Mouse (Mus musculus) heart, embryonic 13.5 days (tissue): ENCODE measurements around the gene Tmem37. TPM values are rescaled to one million over a fixed set of nuclear protein-coding genes. Genes with fewer than 3 reads are reported as not detected.
"Not testable (repeated sequence)": the region's sequence is repeated elsewhere in the genome, so short reads cannot be mapped to it uniquely, and the experiment has no call there.

Source experiments
- ATAC-seq: fragments of 200-750 bp; cut with Nextera tagmentation; 2 replicates; pipeline ENCODE4 v1.8.0; 2017; ENCODE audit warnings: moderate TSS enrichment; ENCODE audit not compliant: insufficient number of reproducible peaks, low FRiP score, low TSS enrichment; ENCODE audit errors: extremely low read depth
- H3K27ac ChIP-seq: fragments of 300-500 bp; sonication (generic); replicated peaks from 2 replicates; pipeline ENCODE4 v1.5.1; 2015; ENCODE audit warnings: moderate library complexity, mild to moderate bottlenecking, inconsistent platforms
- H3K27me3 ChIP-seq: fragments of 300-500 bp; sonication (generic); replicated peaks from 2 replicates; pipeline ENCODE4 v1.6.1; 2015; ENCODE audit warnings: mild to moderate bottlenecking, inconsistent platforms
- H3K36me3 ChIP-seq: fragments of 300-500 bp; sonication (generic); 2 replicates; pipeline ENCODE4 v1.6.1; 2015; ENCODE audit warnings: mild to moderate bottlenecking, inconsistent platforms
- H3K4me1 ChIP-seq: fragments of 300-500 bp; sonication (generic); 2 replicates; pipeline ENCODE4 v1.6.1; 2015; ENCODE audit warnings: inconsistent platforms
- H3K4me2 ChIP-seq: fragments of 300-500 bp; sonication (generic); 2 replicates; pipeline ENCODE4 v1.6.1; 2015; ENCODE audit warnings: inconsistent platforms, mild to moderate bottlenecking, moderate library complexity
- H3K4me3 ChIP-seq: fragments of 300-500 bp; sonication (generic); 2 replicates; pipeline ENCODE4 v1.5.1; 2015; ENCODE audit warnings: moderate library complexity, mild to moderate bottlenecking, inconsistent platforms
- H3K9ac ChIP-seq: fragments of 300-500 bp; sonication (generic); 2 replicates; pipeline ENCODE4 v1.6.1; 2015; ENCODE audit warnings: inconsistent platforms, mild to moderate bottlenecking, moderate library complexity
- H3K9me3 ChIP-seq: fragments of 300-500 bp; sonication (generic); 2 replicates; pipeline ENCODE4 v1.6.1; 2016; ENCODE audit warnings: inconsistent platforms
- WGBS: fragments of 180-500 bp; shearing (Covaris S2); methylation state at CpG from one replicate; pipeline ENCODE4 v1.1.7; 2015; ENCODE audit warnings: mixed read lengths; 5-methylcytosine and 5-hydroxymethylcytosine counted together
- polyA plus RNA-seq: library from polyadenylated mRNA; unstranded; fragments of >200 nt; fragmentation: Nextera tagmentation; extraction: Ambion mirVana; gene quantifications from 2 replicates; pipeline ENCODE4 v1.2.1, GENCODE M21; 2015

The Tmem37 gene
- polyA plus RNA-seq, 1 experiment from 2014 or later = 14.7 TPM

- Histone ChIP-seq H3K36me3 (peaks cover 59% of the 10 kb centered on the region), H3K4me1 (peaks cover 22% of the 10 kb centered on the region), H3K9me3 (peaks cover 7% of the 10 kb centered on the region), H3K9ac (no peak overlapping the region), H3K4me2 (no peak overlapping the region), H3K27ac (no peak overlapping the region), H3K4me3 (no peak overlapping the region), H3K27me3 (no peaks in the 10 kb centered on the region)
- WGBS = 72% methylated on average over 12 of the region's 12 CpGs
- ATAC-seq = no peak
Measured at GRCm38 (mm10) chr1:120112251-120113187, 38.6 kb upstream of the Tmem37 start.

GRCm38 (mm10) chr1:120111766-120112165 is 37.9 kb upstream of the Tmem37 start:
- Histone ChIP-seq H3K4me2 (no peak overlapping the region), H3K9me3 (peaks cover 7% of the 10 kb centered on the region), H3K36me3 (peaks cover 53% of the 10 kb centered on the region), H3K4me1 (peaks cover 15% of the 10 kb centered on the region), H3K9ac (no peak overlapping the region), H3K27ac (no peak overlapping the region), H3K27me3 (no peaks in the 10 kb centered on the region), H3K4me3 (no peak overlapping the region)
- ATAC-seq = no peak
- 83% methylated on average over 8 of the region's 8 CpGs for WGBS

GRCm38 (mm10) chr1:120109741-120110432 is 36.0 kb upstream of the Tmem37 start:
- Histone ChIP-seq H3K4me1 (no peaks in the 10 kb centered on the region), H3K27me3 (no peaks in the 10 kb centered on the region), H3K36me3 (peaks cover 36% of the 10 kb centered on the region), H3K4me2 (no peak overlapping the region), H3K9me3 (peaks cover 7% of the 10 kb centered on the region), H3K27ac (no peak overlapping the region), H3K4me3 (no peak overlapping the region), H3K9ac (no peak overlapping the region)
- no peak for ATAC-seq
- WGBS = 84% methylated on average over 19 of the region's 19 CpGs

- Histone ChIP-seq H3K27me3 (no peaks in the 10 kb centered on the region), H3K4me2 (no peak overlapping the region), H3K9me3 (no peaks in the 10 kb centered on the region), H3K27ac (no peak overlapping the region), H3K36me3 (no peaks in the 10 kb centered on the region), H3K9ac (no peak overlapping the region), H3K4me3 (no peak overlapping the region), H3K4me1 (no peaks in the 10 kb centered on the region)
- ATAC-seq = no peak
- 58% methylated on average over 5 of the region's 5 CpGs for WGBS
Measured at GRCm38 (mm10) chr1:120105556-120105959, 31.7 kb upstream of the Tmem37 start.

- no peak for ATAC-seq
Measured at GRCm38 (mm10) chr1:120101227-120101609, 27.3 kb upstream of the Tmem37 start.

GRCm38 (mm10) chr1:120100456-120101226 is 26.8 kb upstream of the Tmem37 start:
- no peak overlapping the region for H3K27ac ChIP-seq

More at GRCm38 (mm10) chr1:120101227-120101609, 27.3 kb upstream of the Tmem37 start:
- H3K9ac ChIP-seq = no peak overlapping the region
- H3K4me1 ChIP-seq = no peaks in the 10 kb centered on the region
- H3K4me2 ChIP-seq = no peak overlapping the region
- H3K4me3 ChIP-seq = no peak overlapping the region
- 74% methylated on average over 3 of the region's 3 CpGs for WGBS
- no peak overlapping the region for H3K27ac ChIP-seq
- no peaks in the 10 kb centered on the region for H3K36me3 ChIP-seq
- H3K27me3 ChIP-seq = no peaks in the 10 kb centered on the region
- H3K9me3 ChIP-seq = no peaks in the 10 kb centered on the region

GRCm38 (mm10) chr1:120099483-120099882 is 25.6 kb upstream of the Tmem37 start:
- 66% methylated on average over 6 of the region's 6 CpGs for WGBS
- no peak overlapping the region for H3K9ac ChIP-seq
- H3K9me3 ChIP-seq = no peaks in the 10 kb centered on the region
- no peaks in the 10 kb centered on the region for H3K27me3 ChIP-seq
- H3K27ac ChIP-seq = no peak overlapping the region
- H3K4me1 ChIP-seq = peaks cover 3% of the 10 kb centered on the region; the same call in 1 of the 2 replicates
- H3K4me2 ChIP-seq = no peak overlapping the region
- no peak overlapping the region for H3K4me3 ChIP-seq
- no peaks in the 10 kb centered on the region for H3K36me3 ChIP-seq
- no peak for ATAC-seq

More at GRCm38 (mm10) chr1:120100456-120101226, 26.8 kb upstream of the Tmem37 start:
- H3K4me2 ChIP-seq = no peak overlapping the region
- H3K27me3 ChIP-seq = no peaks in the 10 kb centered on the region
- H3K9ac ChIP-seq = no peak overlapping the region
- whole genome bisulfite sequencing = 77% methylated on average over 8 of the region's 8 CpGs
- H3K4me1 ChIP-seq = no peaks in the 10 kb centered on the region
- no peak for ATAC-seq
- H3K9me3 ChIP-seq = no peaks in the 10 kb centered on the region
- H3K4me3 ChIP-seq = no peak overlapping the region
- no peaks in the 10 kb centered on the region for H3K36me3 ChIP-seq

GRCm38 (mm10) chr1:120098327-120098726 is 24.5 kb upstream of the Tmem37 start:
- peaks cover 3% of the 10 kb centered on the region; the same call in 1 of the 2 replicates for H3K4me1 ChIP-seq
- WGBS = 11% methylated on average over 7 of the region's 7 CpGs
- no peak overlapping the region for H3K4me3 ChIP-seq
- no peaks in the 10 kb centered on the region for H3K36me3 ChIP-seq
- H3K9me3 ChIP-seq = no peaks in the 10 kb centered on the region
- ATAC-seq = no peak
- H3K9ac ChIP-seq = no peak overlapping the region
- no peak overlapping the region for H3K27ac ChIP-seq
- no peak overlapping the region for H3K4me2 ChIP-seq
- H3K27me3 ChIP-seq = no peaks in the 10 kb centered on the region

- Histone ChIP-seq H3K27me3 (no peaks in the 10 kb centered on the region), H3K36me3 (no peaks in the 10 kb centered on the region), H3K4me3 (no peak overlapping the region), H3K4me2 (no peak overlapping the region), H3K27ac (no peak overlapping the region), H3K9me3 (no peaks in the 10 kb centered on the region), H3K4me1 (peaks cover 6% of the 10 kb centered on the region; the same call in 1 of the 2 replicates), H3K9ac (no peak overlapping the region)
- 37% methylated on average over 3 of the region's 3 CpGs for WGBS
- no peak for ATAC-seq
Measured at GRCm38 (mm10) chr1:120094920-120095319, 21.0 kb upstream of the Tmem37 start.

- not testable (repeated sequence) for H3K9ac ChIP-seq, H3K9me3 ChIP-seq, H3K4me3 ChIP-seq, H3K27me3 ChIP-seq, H3K27ac ChIP-seq, H3K4me1 ChIP-seq, ATAC-seq, H3K36me3 ChIP-seq, H3K4me2 ChIP-seq
- WGBS = 53% methylated on average over 11 of the region's 14 CpGs
Measured at GRCm38 (mm10) chr1:120093482-120094134, 19.7 kb upstream of the Tmem37 start.
